Mouse (Mus musculus): ENCODE measurements around the gene Cpxm1.
"Not testable (repeated sequence)": the region's sequence is repeated elsewhere in the genome, so short reads cannot be mapped to it uniquely, and the experiment has no call there.

Gene Cpxm1

DNA sequence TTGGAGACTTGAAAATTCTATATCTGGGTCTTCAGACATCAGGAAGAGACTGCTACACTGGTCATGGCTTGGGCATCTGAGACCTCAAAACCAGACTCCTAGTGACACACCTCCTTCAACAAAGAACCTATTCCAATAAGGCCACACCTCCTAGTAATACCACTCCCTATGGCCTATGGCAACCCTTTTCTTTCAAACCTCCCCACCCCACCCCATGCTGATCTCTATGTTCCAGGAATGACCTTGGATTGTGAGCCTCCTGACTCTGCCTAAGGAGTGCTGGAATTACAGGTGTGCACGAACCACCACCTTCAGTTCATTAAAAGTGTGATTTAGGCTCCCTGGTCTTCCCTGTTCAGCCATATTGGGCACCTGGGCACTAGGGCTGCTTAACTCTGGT lies 2.7 kb upstream of the Cpxm1 start:
- no peak for DNase-seq

DNA sequence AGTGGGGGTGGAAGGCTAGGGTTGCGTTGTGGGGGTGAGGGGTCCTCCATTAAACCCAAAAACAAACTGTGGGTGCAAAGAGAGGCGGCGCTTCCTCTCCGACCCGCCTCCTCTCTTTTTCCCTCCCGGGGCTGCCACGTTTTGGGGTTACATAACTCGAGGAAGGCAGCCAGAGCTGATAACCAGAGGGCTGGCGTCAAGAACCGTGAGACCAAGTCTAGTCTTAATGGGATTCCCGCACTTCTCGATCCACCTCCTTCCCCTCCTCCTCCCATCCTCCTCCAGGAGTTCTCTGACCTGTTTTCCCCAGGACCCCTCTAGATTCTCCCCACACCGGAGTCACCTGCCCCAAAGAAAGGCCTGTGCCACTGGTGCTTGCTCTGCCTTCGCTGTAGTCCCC lies 717 bp upstream of the Cpxm1 start:
- DNase-seq: no peak

DNA sequence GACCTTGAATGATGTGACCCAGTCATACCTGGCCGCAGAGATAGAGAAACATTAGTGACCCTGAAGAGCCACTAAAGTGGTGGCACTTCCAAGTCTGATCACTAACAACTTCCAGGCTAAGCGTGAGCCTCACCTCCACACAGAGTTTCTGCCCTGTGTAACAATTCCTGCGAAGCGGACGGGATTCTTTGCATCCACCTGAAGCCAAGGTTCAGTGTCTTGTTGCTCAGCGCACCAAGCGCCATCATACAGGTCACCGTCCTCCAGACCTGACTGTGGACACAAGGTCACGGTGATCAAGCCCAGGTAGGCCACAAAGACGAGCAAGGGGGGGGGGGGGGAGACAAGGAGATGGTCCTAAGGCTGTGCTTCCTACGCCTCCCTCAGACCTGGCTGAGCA lies 1.7 kb downstream of the Cpxm1 start:
- DNase-seq: no peak

DNA sequence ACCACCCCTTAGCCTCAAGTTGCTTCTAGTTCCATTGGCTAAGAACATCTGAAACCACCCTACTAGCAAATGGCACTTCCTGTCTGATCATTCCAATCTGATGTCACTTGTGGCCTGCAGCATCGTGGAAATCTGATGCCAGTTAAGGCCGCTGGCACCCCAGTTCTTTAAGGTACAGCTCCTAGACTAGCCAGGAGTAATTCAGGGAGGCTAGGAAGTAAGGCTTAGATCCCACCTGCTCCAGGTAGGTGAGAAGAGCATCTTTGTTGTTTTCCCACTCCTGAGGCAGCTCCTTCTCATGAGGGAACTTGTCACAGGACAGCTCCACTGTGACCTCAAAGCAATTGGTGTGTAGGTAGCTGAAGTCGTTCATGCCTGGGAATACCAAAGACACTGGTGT lies 4.5 kb downstream of the Cpxm1 start:
- DNase-seq: no peak

DNA sequence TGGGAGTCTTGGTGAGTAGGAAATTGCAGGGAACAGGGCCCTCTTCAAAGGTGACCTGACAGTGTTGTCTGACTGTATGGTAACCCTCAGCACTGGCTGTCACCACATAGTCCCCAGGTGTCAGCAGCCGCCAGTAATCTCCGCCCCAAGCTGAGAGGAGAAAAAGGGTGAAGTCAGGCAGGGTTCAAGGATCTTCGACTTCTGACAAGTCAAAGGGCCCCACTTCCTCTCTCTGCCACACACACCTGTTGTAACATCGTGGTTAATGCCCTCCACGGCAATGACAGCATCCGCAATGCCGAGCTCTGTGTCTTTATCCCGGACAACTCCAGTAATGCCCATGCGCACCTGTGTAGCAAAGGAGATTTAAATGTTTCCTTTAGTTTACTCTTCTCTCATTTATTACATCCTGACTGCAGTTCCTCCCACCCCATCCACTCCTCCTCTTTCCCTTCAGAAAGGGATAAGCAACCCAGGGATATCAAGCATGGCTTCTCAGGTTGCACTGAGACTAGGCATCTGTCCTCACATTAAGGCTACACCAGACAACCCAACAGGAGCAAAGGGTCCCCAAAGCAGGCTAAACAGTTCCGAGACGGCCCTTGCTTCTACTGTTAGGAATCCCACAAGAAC lies 6.3 kb downstream of the Cpxm1 start:
- DNase-seq: no peak

DNA sequence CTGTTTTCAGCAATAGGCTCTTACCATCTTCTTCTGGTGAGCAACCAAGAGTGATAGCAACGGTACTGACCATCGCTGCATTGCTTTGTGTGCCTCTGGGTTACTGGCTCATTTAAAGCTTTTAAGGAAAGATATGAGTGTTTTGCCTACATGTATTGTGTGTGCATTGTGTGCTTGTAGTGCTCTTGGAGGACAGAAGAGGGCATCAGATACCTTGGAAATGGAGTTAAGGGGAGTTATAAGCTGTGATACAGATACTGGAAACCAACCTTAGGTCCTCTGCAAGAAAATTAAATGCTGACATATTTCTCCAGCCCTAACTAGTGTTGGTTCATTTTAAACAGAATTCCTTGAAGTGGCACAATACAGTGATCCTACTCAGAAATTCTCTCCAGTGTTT lies 8.6 kb downstream of the Cpxm1 start:
- no peak for DNase-seq

DNA sequence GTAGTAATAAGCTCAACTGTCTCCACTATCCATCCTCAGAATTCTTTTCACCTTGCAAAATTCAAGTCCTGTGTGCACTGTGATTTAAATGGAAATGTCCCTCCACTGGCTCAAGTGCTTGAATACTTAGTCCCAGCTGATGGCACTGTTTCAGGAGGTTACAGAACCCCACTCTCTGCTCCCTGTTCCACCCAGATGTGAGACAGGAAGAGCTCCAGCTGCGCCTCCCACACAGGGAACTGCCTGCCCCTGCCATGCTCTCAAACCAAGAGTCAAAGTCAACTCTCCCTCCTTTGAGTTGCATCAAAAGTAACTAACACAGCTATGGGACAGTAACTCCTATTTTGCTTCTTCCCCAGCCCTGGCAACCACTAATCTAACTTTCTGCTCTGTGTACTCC lies 11.2 kb downstream of the Cpxm1 start:
- no peak for DNase-seq

DNA sequence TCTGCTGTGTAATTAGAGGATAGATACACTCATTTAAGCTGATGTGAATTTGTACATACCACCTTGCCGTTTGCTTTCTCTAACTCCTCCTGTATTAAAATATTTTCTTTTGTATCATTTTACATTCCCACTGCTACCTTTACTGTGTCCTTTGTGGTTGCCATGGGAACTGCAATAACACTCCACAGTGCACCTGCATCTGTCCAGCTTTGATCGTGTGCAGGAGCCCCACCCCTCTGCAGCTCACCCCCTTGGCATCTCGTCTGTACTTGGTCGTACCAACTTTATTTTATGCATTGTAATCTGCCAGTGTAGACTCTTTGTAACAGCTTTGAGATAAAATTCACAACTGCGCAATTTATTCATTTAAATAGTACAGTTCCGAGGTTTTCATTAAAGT lies 13.5 kb downstream of the Cpxm1 start:
- no peak for DNase-seq

DNA sequence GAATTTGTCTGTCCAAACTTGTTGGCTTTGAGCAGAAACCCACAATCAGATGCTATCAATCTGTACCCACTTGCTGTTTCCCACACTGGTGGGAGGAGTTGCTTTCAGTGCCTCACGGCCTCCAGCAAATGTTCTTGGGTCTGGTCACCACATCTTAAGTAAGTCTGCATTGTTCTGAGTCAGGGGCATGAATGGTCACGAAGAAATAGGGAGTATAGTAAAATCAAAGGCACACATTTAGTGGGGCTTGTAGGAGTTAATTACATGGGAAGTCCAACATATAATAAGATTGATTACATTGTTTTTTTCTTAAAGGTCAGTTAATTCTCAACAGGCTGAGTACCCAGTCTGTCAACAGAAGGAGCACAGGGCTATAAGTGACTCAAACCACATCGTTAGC lies 14.2 kb downstream of the Cpxm1 start:
- no peak for DNase-seq

DNA sequence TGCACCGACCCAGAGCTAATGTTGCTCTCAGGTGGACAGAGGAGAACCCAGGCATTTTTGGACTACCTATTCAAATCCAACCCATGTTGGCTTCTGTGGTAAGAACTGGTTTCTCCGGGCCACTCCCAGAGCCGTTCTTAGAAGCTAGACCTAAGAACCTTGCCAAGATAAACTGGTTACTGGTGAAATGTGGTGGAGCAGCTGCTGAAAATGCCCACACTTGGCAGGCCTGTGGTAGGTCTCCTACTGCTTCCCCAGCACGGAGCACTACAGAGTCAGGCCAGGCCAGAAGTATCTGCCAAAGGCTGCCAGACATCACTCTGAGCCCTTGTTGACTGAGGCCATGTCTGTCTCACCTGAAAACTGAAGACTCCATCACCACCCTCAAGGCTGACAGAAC lies 22.4 kb downstream of the Cpxm1 start:
- no peak for DNase-seq

DNA sequence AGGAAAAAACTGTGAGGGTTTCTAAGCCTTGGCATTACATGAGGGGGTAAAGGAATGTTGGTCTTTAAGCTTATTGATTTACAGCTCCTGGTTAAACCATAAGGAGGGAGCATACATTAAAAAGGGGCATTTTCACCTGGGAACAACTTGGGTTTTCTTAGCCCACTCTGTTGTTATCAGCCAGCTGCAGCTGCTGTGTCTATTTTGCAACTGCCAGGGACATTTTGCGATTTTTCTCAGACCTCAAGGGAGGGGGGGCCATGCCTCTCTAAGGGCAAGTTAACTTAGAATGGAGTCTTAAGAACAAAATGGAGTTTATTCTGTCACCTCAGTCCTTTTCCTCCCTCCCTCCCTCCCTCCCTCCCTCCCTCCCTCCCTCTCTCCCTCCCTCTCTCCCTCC lies 24.3 kb downstream of the Cpxm1 start:
- not testable (repeated sequence) for DNase-seq

DNA sequence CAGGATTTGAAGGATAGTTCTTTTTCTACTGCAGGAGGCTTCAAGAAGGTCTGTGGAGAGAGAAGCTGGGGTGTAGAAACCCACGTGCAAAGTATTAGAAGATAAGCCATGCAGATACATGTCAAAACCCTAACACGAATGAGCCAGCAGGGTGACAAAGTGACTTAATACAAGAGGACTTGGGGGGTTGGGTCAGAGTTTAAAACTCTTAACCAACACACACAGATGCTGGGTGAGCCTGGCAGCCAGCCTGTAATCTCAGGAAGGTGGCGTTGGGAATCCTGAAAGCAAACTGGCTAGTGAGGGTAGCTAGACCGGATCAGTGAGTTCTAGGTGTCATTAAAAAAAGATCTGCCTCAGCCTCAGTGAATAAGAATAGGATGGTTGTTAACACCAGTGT lies 30.0 kb downstream of the Cpxm1 start:
- no peak for DNase-seq

DNA sequence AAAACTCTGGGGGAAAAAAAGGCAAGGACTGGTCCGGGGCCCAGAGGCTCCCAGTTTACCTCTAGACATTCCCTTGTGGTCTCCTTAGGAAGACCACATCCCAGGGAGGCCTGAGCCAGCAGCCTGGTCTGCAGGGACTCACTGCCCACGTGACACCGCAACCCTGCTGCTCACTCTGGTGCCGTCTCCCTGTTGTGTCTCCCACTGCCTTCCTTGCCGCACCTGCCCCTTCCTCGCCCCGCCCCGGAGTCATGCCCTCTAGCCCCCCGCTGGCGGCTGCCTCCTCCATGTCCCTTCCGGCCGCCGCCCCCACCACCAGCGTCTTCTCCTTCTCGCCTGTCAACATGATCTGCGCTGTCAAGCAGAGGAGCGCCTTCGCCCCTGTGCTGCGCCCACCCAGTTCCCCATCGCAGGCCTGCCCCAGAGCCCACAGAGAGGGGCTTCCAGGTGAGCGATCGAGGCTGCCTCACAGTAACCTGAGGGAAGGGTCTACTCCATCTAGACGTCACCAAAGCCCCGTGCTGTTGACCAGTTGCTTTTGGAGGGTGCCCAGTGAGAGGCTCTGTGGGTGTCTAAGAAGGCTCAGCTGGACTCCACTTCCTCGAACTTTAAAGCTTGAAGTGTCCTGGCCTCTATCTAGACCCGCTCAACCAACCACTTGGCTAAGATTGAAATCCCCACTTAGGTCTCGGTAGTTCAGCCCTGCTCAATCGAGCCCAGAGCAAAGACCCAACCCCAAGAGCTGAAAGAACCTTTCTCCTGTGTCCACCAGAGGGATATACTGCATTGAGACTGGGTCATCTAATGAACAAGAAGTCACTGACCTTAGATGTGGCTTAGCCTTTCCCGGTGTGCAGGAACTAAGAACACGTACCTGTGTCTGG lies 31.9 kb downstream of the Cpxm1 start:
- no peak for DNase-seq

DNA sequence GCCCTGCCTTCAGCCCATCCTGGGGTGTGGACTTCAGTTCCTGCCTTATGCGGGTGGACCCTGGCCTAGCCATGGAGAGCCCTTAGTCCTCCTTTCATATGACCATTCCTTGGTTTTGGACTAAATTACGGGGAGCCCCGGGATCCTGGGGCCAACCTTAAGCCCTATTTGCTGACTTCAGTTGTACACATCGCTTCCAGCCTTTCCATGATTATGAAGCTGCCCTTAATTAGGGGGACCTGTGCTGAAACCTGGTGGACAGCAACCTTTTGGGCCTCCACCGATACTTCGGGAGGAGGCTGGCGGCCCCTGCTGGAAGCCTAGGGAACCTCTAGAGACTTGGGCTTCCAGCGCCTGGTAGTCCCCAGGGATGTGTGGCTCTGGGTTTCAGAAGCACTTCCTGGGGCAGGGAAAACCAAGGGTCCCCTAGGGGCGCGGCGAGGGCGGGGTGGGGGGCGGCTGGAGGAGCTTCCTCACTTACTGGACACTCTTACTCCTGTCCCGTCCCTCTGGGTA lies 34.8 kb downstream of the Cpxm1 start:
- peak in 1 of 2 experiments; percentile 17 for DNase-seq

DNA sequence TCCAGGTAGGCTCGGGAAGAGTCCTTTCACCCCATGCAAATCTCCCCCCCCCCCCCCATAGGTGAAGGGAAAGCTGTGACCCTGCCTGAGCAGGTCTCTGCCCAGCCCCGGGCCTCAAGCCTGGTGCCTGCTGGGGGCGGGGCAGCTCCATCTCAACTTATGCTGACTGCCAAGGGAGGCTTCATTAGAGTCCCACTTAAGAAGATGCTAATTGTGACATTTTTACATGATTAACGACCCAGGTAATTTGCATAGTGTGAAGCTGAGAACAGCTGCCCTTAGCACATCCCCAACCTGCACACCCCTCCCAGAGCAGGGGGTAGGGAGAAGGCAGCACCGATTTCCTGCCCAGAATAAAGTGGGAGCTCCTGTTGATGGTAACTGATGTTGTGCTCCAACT lies 38.5 kb downstream of the Cpxm1 start:
- DNase-seq: no peak

DNA sequence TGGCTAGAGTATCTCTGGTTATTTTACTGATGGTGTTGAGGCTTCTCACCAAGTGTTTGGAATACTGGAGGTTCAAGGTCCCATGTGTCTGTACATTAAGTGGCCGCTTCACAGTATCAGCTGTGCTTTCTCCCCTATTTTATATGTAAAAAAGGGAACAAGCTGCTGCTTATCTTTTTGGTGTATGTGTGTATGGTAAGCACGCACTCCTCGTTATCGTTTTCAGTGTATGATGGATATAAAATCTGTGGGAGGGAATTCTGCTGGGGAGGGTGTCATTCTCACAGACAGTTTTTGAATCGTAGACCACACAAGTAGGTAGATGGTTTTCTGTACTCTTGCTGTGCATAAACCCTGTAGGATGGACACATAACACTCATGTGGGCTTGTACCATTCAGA lies 39.8 kb downstream of the Cpxm1 start:
- no peak for DNase-seq

DNA sequence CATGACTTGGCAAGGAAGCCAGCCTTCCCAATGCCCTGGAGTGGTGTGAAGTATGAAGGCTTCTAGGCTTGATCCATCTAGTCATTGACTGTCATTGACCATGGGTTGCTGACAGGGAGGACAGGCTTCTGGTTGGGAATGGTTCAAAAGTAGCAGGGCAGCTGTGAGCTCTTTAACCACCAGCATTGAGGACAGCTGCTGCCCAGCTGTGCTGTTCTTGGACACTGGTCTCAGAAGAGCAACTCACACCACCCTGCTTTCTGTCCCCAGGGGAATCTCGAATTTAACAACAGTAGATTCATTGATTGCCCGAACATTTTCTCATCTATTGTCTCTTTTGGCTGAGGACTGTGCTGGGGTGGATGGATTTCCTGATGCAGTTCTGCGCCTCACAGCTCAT lies 43.5 kb downstream of the Cpxm1 start:
- no peak for DNase-seq

DNA sequence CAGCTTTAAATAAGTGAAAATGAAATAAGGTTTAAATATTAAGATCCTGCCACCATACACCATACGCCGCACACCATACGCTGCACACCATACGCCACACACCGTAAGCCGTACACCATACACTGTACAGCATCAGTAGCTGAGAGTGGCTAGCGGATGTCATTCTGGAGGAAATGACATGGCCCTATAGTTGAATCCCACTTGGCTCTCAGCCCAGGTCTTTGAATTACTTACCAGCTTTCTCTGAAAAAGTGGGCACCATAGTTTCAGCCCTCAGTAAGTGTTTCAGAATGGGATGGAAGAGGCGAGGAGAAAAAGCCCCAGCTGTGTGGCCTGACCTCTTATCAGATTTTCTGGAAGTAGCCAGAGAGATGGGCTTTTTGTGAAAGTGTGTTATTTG lies 44.0 kb downstream of the Cpxm1 start:
- no peak for DNase-seq

DNA sequence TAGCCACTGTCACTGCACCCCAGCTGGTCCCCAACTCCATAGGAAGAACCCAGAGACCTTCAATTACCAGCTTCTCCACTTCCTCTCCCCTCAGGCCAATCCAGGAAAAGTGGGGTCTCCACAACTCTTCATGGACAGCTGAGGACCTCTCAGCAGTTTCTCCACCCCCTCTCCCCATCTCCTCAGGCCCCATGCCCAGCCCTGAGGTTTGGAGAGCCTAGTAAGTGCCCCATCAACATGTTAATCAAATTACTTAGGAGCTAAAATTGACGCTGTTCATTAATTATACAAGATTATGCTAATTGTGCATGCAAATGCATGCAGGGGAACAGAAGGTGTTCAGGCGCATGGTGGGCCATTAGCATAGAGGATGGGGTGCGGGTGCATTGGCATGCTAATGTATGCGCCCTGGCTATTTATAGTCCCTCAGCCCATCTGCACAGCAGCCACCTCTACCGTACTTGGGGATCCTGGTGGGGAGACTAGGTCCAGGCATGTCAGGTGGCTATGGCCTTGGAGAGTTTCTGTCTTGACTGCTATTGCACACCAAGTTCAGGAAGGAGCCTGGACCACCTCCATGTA lies 45.5 kb downstream of the Cpxm1 start:
- no peak for DNase-seq

DNA sequence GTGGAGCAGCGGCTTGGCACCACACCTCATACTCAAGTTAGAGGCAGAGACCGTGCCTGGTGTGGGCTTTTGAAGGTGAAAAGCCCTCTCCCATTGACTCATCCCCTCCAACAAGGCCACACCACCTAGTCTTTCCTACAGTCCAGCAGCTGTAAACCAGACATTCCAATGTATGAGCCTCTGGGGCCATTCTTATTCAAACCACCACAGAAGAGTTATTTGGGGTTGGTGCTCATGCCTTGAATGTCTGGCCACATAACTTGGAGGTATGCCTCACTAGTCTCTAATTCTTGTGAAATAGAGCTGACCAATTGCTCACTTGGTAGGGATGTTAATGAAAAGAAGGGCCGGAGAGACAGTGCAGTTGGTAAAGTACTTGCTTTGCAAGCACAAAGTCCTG lies 47.0 kb downstream of the Cpxm1 start:
- no peak for DNase-seq

DNA sequence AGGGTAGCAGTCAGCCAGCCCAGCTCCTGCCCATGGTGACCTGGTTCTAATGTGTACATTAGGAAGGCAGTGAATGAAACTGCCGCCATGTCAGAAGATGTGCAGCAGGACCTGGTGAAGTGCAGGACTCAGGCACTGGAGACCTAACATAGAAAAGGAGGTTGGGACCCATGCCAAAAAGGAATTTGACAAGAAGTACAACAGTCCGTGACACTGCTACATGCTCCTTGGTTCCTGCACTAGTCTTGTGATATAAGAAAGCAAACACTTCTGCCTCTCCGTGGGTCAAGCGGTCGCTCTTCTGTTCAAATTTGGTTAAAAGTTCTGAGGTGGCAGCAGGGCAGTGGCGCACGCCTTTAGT lies 56.2 kb downstream of the Cpxm1 start:
- DNase-seq: no peak
